Mouse (Mus musculus) v-Abl transformed pro-B cells (cell line): ENCODE data around the gene Egfem1.

ENCODE experiments used
- in situ Hi-C, 2 experiments: fragments of 400-800 bp; cut with MboI; formaldehyde crosslinking; loops; one replicate each; pipeline ENCODE4 v1.15.1; 2025; ENCODE audit not compliant: unreplicated experiment in 2 of 2

Gene Egfem1

GRCm38 (mm10) chr3:29132054-29132931 is 50.5 kb downstream of the Egfem1 start:
- in situ Hi-C loops = no loop called here

- in situ Hi-C loops = no loop called here
These were observed 52.7 kb downstream of the Egfem1 start for GRCm38 (mm10) chr3:29134509-29134908.

- in situ Hi-C loops = no loop called here
These were observed 53.6 kb downstream of the Egfem1 start for GRCm38 (mm10) chr3:29135176-29136064.

GRCm38 (mm10) chr3:29136065-29136955 is 54.5 kb downstream of the Egfem1 start:
- in situ Hi-C loops = no loop called here

GRCm38 (mm10) chr3:29168401-29168800 is 86.6 kb downstream of the Egfem1 start:
- in situ Hi-C loops = no loop called here

- in situ Hi-C loops = no loop called here
These were observed 87.2 kb downstream of the Egfem1 start for GRCm38 (mm10) chr3:29169003-29169402.

- in situ Hi-C loops = no loop called here
These were observed 95.2 kb downstream of the Egfem1 start for GRCm38 (mm10) chr3:29176991-29177390.

GRCm38 (mm10) chr3:29182988-29183387 is 101.2 kb downstream of the Egfem1 start:
- in situ Hi-C loops = no loop called here

- in situ Hi-C loops = no loop called here
These were observed 101.9 kb downstream of the Egfem1 start for GRCm38 (mm10) chr3:29183615-29184198.

GRCm38 (mm10) chr3:29184486-29185241 is 102.8 kb downstream of the Egfem1 start:
- in situ Hi-C loops = no loop called here

- in situ Hi-C loops = no loop called here
These were observed 108.4 kb downstream of the Egfem1 start for GRCm38 (mm10) chr3:29190263-29190662.

- in situ Hi-C loops = no loop called here
These were observed 116.1 kb downstream of the Egfem1 start for GRCm38 (mm10) chr3:29197727-29198512.

GRCm38 (mm10) chr3:29200601-29201000 is 118.8 kb downstream of the Egfem1 start:
- in situ Hi-C loops = no loop called here

GRCm38 (mm10) chr3:29202536-29202935 is 120.7 kb downstream of the Egfem1 start:
- in situ Hi-C loops = no loop called here

GRCm38 (mm10) chr3:29222414-29222813 is 140.6 kb downstream of the Egfem1 start:
- in situ Hi-C loops = no loop called here

GRCm38 (mm10) chr3:29229712-29230111 is 147.9 kb downstream of the Egfem1 start:
- in situ Hi-C loops = no loop called here

- in situ Hi-C loops = no loop called here
These were observed 153.7 kb downstream of the Egfem1 start for GRCm38 (mm10) chr3:29235477-29235876.

GRCm38 (mm10) chr3:29236517-29236916 is 154.7 kb downstream of the Egfem1 start:
- in situ Hi-C loops = no loop called here

- in situ Hi-C loops = no loop called here
These were observed 161.8 kb downstream of the Egfem1 start for GRCm38 (mm10) chr3:29243600-29243999.
